Mouse (Mus musculus) kidney, adult 9 months (tissue): ENCODE data around the gene Kcnb1.

Experiments
- DNase-seq: peaks from one replicate; pipeline ENCODE4 v3.0.0; 2022

Gene Kcnb1

GRCm38 (mm10) chr2:167077199-167077962 lies 112.6 kb downstream of the Kcnb1 start:
- no peak for DNase-seq

GRCm38 (mm10) chr2:167076759-167077158 lies 113.2 kb downstream of the Kcnb1 start:
- DNase-seq, result no peak

GRCm38 (mm10) chr2:167076352-167076751 lies 113.6 kb downstream of the Kcnb1 start:
- DNase-seq, result no peak

GRCm38 (mm10) chr2:167074587-167074986 lies 115.4 kb downstream of the Kcnb1 start:
- DNase-seq, result no peak

GRCm38 (mm10) chr2:167071641-167072601 lies 118.0 kb downstream of the Kcnb1 start:
- DNase-seq, result peak; percentile 97

GRCm38 (mm10) chr2:167071266-167071640 lies 118.7 kb downstream of the Kcnb1 start:
- DNase-seq, result no peak

GRCm38 (mm10) chr2:167070341-167070740 lies 119.6 kb downstream of the Kcnb1 start:
- DNase-seq, result peak; percentile 56

GRCm38 (mm10) chr2:167067575-167067974 lies 122.4 kb downstream of the Kcnb1 start:
- DNase-seq, result no peak

GRCm38 (mm10) chr2:167066528-167067516 lies 123.1 kb downstream of the Kcnb1 start:
- no peak for DNase-seq

- DNase-seq, result no peak
Measured at GRCm38 (mm10) chr2:167066031-167066430, 123.9 kb downstream of the Kcnb1 start.

- no peak for DNase-seq
Measured at GRCm38 (mm10) chr2:167064601-167065295, 125.2 kb downstream of the Kcnb1 start.

- DNase-seq, result peak; percentile 29
Measured at GRCm38 (mm10) chr2:167063906-167064496, 126.0 kb downstream of the Kcnb1 start.

- peak; percentile 98 for DNase-seq
Measured at GRCm38 (mm10) chr2:167062965-167063880, 126.7 kb downstream of the Kcnb1 start, which contains the start of gene Znfx1. Znfx1 (minus strand) TSS chr2:167063015.

GRCm38 (mm10) chr2:167062497-167062911 lies 127.5 kb downstream of the Kcnb1 start:
- DNase-seq, result peak; percentile 96

GRCm38 (mm10) chr2:167061381-167062034 lies 128.4 kb downstream of the Kcnb1 start:
- DNase-seq, result peak; percentile 41

GRCm38 (mm10) chr2:167060761-167061160 lies 129.2 kb downstream of the Kcnb1 start:
- DNase-seq, result no peak

- no peak for DNase-seq
Measured at GRCm38 (mm10) chr2:167060360-167060759, 129.6 kb downstream of the Kcnb1 start.

- peak; percentile 82 for DNase-seq
Measured at GRCm38 (mm10) chr2:167059960-167060359, 130.0 kb downstream of the Kcnb1 start.

- no peak for DNase-seq
Measured at GRCm38 (mm10) chr2:167059536-167059935, 130.4 kb downstream of the Kcnb1 start.
